Mouse (Mus musculus) small intestine, adult 2 months (tissue): ENCODE data around the gene Fxyd4. TPM values are rescaled to one million over a fixed set of nuclear protein-coding genes. Genes with fewer than 3 reads are reported as not detected.

Experiments used
- H3K27ac ChIP-seq: fragments of 200-500 bp; 2 replicates; pipeline ENCODE4 v1.5.1; 2012; ENCODE audit warnings: low read depth, low read length, control low read depth, inconsistent platforms; ENCODE audit not compliant: insufficient read depth
- H3K27me3 ChIP-seq: fragments of 200-500 bp; 2 replicates; pipeline ENCODE4 v1.6.1; 2012; ENCODE audit warnings: mild to moderate bottlenecking, moderate library complexity, low read length, inconsistent platforms; ENCODE audit not compliant: control insufficient read depth, insufficient read depth
- H3K36me3 ChIP-seq: fragments of 200-500 bp; 2 replicates; pipeline ENCODE4 v1.6.1; 2012; ENCODE audit warnings: mild to moderate bottlenecking, low read length, control low read depth, inconsistent platforms; ENCODE audit not compliant: control insufficient read depth, insufficient read depth
- H3K4me1 ChIP-seq: fragments of 200-500 bp; 2 replicates; pipeline ENCODE4 v1.6.1; 2012; ENCODE audit warnings: low read length, inconsistent platforms, mixed read lengths; ENCODE audit not compliant: control insufficient read depth, insufficient read depth, insufficient read length
- H3K4me3 ChIP-seq: fragments of 200-500 bp; 2 replicates; pipeline ENCODE4 v1.5.1; 2012; ENCODE audit warnings: low read depth, mild to moderate bottlenecking, control low read depth, inconsistent platforms, low read length, moderate library complexity
- CTCF ChIP-seq: fragments of 200-500 bp; IDR thresholded peaks from 2 replicates; pipeline ENCODE4 v1.5.1; 2012; ENCODE audit warnings: low read depth, mild to moderate bottlenecking, control low read depth, inconsistent platforms, low read length, moderate library complexity, mixed read lengths; ENCODE audit not compliant: insufficient replicate concordance, insufficient read length; ENCODE audit errors: extremely low read depth
- POLR2A ChIP-seq: fragments of 200-500 bp; IDR thresholded peaks from 2 replicates; pipeline ENCODE4 v1.6.1; 2012; ENCODE audit warnings: low read depth, mild to moderate bottlenecking, control low read depth, inconsistent platforms, low read length, moderate library complexity
- WGBS: fragments of 180-500 bp; shearing (Covaris S2); methylation state at CpG from one replicate; pipeline ENCODE4 v1.1.7; 2018; 5-methylcytosine and 5-hydroxymethylcytosine counted together
- polyA plus RNA-seq: library from polyadenylated mRNA; depleted of rRNA; stranded (reverse); fragments of >200 nt; gene quantifications from 2 replicates; pipeline ENCODE4 v1.2.3, GENCODE M21; 2012

Gene Fxyd4
- polyA plus RNA-seq, 1 experiment: not detected

DNA sequence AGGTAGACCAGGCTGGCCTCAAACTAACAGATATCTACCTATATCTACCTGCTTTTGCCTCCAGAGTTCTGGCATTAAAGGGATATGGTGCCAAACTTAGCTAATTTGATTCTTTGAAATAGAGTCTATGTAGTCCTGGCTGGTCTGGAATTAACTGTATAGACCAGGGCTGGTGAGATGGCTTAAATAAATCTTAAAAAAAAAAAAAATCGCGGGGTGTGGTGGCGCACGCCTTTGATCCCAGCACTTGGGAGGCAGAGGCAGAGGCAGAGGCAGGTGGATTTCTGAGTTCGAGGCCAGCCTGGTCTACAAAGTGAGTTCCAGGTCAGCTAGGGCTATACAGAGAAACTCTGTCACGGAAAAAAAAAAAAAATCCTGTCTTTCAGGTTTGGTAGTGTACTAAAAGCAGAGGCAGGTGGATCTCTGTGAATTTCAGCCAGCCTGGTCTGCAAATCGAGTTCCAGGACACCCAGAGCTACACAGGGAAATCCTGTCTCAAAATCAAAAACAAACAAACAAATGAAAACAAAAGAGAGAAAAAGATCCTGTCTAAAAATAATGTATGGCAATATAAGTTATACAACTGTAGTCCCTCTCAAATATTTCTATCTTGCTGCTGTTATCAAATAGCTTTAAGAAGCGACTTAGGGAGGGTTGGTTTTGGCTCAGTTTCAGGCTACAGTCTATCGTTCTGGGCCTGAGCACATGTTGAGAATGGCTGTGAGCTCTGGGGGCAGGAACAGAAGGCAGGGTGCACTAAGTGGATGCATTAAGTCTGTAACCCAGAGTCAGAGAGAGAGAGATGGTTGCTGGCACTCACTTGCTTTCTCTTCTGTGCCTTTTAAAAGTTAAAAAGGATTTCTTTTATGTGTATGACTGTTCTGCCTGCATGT, 35.7 kb downstream of the Fxyd4 start:
- 54% methylated on average over 9 of the region's 9 CpGs for WGBS
- Histone ChIP-seq H3K36me3 (no peaks in the 10 kb centered on the region), H3K27ac (no peak overlapping the region)

DNA sequence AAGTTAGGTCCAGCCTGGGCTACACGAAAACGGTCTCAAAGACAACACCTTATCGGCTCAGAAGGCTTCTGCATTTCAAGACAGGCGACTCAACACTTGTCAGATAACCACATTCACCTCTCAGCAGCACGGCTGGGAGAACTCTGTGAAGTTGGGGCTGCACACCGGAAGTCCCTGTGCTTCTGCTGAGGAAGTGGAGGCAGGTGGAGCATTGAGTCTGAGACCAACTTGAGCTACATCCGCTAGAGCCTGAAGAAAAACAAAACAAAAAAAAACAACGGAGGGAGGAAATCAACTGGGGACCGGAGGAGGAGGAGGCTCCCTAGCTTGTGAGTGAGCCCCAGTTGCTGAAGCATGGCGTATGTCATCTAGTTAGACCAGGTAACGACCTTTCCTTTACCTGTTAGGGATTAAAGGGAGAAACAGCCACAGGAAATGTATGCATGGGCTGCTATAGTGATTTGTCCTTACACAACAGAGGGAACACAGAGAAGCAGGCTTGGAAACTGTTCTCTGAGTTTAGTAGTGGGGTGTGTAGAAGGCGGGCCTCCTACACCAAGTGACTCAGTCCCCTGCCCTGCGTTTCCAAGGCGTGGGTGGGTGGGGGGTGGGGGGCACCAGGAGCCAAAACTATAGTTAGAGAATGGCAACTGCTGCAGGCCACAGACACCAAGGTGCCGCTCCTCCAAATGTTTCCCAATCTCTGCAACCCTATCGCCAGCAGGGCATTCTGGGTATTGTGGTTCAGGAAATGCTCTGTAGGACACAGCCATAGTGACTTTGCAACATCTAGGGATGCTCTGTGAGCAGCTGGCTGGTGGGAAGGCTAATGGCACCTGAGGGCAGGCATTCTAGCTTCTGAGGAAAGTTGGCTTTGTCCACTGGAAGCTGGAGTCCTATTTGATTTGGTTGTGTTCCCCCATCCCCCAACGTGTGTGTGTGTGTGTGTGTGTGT, 37.1 kb downstream of the Fxyd4 start, which contains the start of gene Hnrnpf:
Gene Hnrnpf (plus strand): TSS at position 199 of the 955 bp plus-strand sequence.
- peak within 1 kb of the TSS; percentile 58 for H3K27ac ChIP-seq
- H3K4me1 ChIP-seq: no peaks in the 10 kb centered on the region; the same call in 1 of the 2 replicates
- WGBS: 75% methylated on average over 17 of the region's 17 CpGs
- no peak for TF ChIP-seq CTCF
- TF ChIP-seq POLR2A: no peak
- no peaks in the 10 kb centered on the region for H3K36me3 ChIP-seq
- no peaks in the 10 kb centered on the region for H3K27me3 ChIP-seq
- H3K4me3 ChIP-seq: peak within 1 kb of the TSS; percentile 31

More for the DNA sequence above, 35.7 kb downstream of the Fxyd4 start:
- TF ChIP-seq POLR2A (no peak), CTCF (no peak)
- H3K27me3 ChIP-seq: no peaks in the 10 kb centered on the region
- peaks cover 2% of the 10 kb centered on the region; the same call in 1 of the 2 replicates for H3K4me1 ChIP-seq
- H3K4me3 ChIP-seq: no peak overlapping the region

DNA sequence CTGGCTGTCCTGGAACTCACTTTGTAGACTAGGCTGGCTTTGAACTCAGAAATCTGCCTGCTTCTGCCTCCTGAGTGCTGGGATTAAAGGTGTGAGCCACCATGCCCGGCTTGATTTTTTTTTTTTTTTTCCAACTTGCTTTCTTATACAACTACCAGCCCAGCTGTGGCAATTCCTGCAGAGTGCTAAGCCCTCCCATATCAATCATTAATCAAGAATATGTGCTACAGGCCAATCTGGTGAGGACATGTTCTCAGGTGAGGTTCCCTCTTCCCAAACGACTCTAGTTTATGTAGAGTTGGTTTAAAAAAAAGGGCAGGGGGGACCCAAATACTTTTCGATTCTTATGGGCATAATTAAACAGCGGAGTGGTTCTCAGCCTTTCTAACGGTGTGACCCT, 39.7 kb downstream of the Fxyd4 start:
- Histone ChIP-seq H3K27ac (no peak overlapping the region), H3K4me3 (no peak overlapping the region), H3K36me3 (no peaks in the 10 kb centered on the region), H3K4me1 (no peaks in the 10 kb centered on the region; the same call in 1 of the 2 replicates), H3K27me3 (no peaks in the 10 kb centered on the region)
- 49% methylated on average over 5 of the region's 5 CpGs for WGBS
- no peak for TF ChIP-seq POLR2A
- TF ChIP-seq CTCF: no peak

DNA sequence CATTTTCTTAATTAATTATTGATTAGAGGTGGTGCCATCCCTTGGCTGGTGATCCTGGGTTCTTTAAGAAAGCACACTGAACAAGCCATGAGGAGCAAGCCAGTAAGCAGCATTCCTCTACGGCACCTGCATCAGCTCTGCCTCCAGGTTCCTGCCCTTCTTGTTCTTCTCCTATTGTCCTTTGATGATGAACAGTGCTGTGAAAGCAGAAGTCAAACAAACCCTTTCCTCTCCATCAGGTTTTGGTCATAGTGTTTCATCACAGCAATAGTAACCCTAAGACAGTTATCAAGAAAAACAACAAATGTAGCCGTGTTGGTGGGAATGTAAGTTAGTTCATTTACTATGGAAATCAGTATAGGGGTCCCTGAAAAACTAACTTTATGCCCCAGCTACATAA, 44.1 kb downstream of the Fxyd4 start:
- TF ChIP-seq POLR2A (no peak), CTCF (no peak)
- 96% methylated on average over 2 of the region's 2 CpGs for WGBS
- no peaks in the 10 kb centered on the region for H3K36me3 ChIP-seq

DNA sequence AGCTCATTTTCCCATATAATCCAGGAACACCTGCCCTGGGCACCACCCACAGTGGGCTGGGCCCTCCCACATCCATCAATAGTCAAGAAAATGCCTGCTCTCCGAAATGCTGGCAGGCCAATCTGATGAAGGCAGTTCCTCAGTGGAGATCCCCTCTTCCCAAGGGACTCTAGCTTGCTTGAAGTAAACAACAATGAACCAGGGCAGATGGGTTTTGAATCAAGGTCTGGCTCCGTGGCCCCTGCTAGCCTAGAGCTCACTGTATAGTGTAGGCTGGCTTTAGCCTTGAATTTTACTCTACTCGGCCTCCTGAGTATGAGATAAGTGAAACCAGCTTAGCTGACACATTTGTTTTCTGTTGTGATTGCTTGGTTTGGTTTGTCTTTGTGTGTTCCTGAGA, 45.1 kb downstream of the Fxyd4 start:
- no peak overlapping the region for H3K27ac ChIP-seq
- no peaks in the 10 kb centered on the region for H3K27me3 ChIP-seq
- H3K4me3 ChIP-seq: no peak overlapping the region
- no peaks in the 10 kb centered on the region for H3K36me3 ChIP-seq
- TF ChIP-seq CTCF (no peak), POLR2A (no peak)
- WGBS: 66% methylated on average over 3 of the region's 3 CpGs
- H3K4me1 ChIP-seq: peaks cover 12% of the 10 kb centered on the region

More for the DNA sequence above, 44.1 kb downstream of the Fxyd4 start:
- Histone ChIP-seq H3K4me1 (peaks cover 9% of the 10 kb centered on the region), H3K27ac (no peak overlapping the region), H3K4me3 (no peak overlapping the region), H3K27me3 (no peaks in the 10 kb centered on the region)

DNA sequence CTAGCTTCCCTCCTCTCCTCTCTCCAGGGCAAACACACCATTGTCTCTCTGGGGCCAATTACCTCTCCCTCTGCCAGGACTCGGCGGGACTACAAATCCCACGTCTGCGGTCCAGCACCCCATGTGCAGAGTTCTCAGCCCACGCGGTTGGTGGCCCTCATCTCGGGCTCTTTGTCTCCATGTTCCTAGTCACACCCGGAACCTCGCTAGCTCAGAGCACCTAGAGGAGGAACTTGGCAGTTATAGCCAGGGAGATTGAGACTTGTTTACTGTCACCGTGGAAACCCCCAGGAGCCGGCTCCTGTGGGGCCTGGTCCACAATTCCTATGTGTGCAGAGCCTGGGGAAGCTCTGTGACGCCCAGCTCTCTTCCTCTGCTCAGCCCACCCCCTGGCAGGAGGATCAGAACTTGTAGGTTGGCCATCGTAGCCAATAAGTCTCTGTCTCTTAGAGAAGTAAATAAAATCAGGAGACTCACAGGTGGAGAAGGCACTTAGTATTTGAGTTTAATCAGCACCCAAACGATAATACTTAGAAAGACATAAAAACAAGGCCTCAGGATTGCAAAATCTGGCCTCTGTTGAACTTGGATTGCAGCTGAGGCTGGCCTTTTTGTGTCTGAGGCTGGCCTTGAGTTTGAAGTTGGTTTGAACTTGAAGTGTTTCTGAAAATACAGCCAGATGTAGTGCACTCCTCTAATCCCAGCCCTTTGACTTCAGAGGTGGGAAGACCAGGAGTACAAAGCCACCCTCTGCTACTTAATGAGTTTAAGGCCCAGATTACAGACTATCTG, 45.9 kb downstream of the Fxyd4 start:
- Histone ChIP-seq H3K27ac (peak overlapping the region; percentile 67), H3K4me1 (peaks cover 12% of the 10 kb centered on the region), H3K4me3 (peak overlapping the region; percentile 68), H3K27me3 (no peaks in the 10 kb centered on the region), H3K36me3 (no peaks in the 10 kb centered on the region)
- WGBS: 18% methylated on average over 14 of the region's 14 CpGs
- TF ChIP-seq CTCF (no peak), POLR2A (no peak)
